Mouse (Mus musculus): ENCODE data around the gene Kcnk5. TPM values are rescaled to one million over a fixed set of nuclear protein-coding genes. Genes with fewer than 3 reads are reported as not detected.

Gene Kcnk5
- polyA plus RNA-seq, 1 experiment from 2014 or later = 5.2 TPM

DNA sequence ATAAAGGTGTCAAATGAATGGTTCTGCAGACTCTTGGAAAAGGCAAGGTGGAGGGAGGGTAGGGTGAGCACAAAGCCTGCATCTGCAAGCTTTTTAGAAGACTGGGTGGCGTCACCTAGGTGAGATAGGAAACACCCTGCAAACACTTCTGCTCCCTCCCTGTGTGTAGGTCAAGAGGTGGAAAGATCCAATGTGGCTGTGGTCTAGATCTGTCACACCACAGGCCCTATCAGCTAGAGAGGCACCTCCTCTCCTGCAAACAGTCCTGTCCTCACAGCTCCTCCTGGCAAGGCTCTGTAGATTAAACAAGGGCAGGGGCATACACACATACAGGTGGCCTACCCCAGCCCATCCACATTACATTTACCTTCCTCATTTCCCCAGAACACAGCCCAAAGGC is 13.1 kb downstream of the Kcnk5 start:
- Histone ChIP-seq H3K9me3 (ENCODE audit: low read length) (no peaks in the 10 kb centered on the region), H3K36me3 (ENCODE audit: insufficient read depth, low read length) (no peaks in the 10 kb centered on the region), H3K4me2 (replicated peaks; ENCODE audit: low read depth, low read length) (no peak overlapping the region), H3K27me3 (replicated peaks; ENCODE audit: insufficient read depth, low read length) (no peaks in the 10 kb centered on the region), H3K27ac (ENCODE audit: low read length) (no peak overlapping the region), H3K4me3 (ENCODE audit: low read depth, low read length) (no peak overlapping the region), H3K9ac (replicated peaks; ENCODE audit: low read depth) (no peak overlapping the region), H3K4me1 (ENCODE audit: insufficient read depth, low read depth, low read length) (peaks cover 33% of the 10 kb centered on the region; the same call in 1 of the 2 replicates)
- ATAC-seq (no peak), DNase-seq (ENCODE audit: low spot score) (no peak)
- 79% methylated on average over 1 of the region's 1 CpGs for WGBS
- TF ChIP-seq EP300 (IDR thresholded peaks at IDR 0.05) = no peak
- no peak for TF ChIP-seq CTCF (IDR thresholded peaks at IDR 0.05)

GRCm38 (mm10) chr14:20168054-20168453 is 13.6 kb downstream of the Kcnk5 start:
- no peak for ATAC-seq
- Histone ChIP-seq H3K36me3 (ENCODE audit: insufficient read depth, low read length) (no peaks in the 10 kb centered on the region), H3K4me2 (replicated peaks; ENCODE audit: low read depth, low read length) (no peak overlapping the region), H3K27ac (ENCODE audit: low read length) (no peak overlapping the region), H3K9ac (replicated peaks; ENCODE audit: low read depth) (no peak overlapping the region), H3K9me3 (ENCODE audit: low read length) (no peaks in the 10 kb centered on the region), H3K4me3 (ENCODE audit: low read depth, low read length) (no peak overlapping the region), H3K4me1 (ENCODE audit: insufficient read depth, low read depth, low read length) (peaks cover 36% of the 10 kb centered on the region; the same call in 1 of the 2 replicates), H3K27me3 (replicated peaks; ENCODE audit: insufficient read depth, low read length) (no peaks in the 10 kb centered on the region)
- TF ChIP-seq CTCF (IDR thresholded peaks at IDR 0.05) = no peak
- TF ChIP-seq EP300 (IDR thresholded peaks at IDR 0.05) = no peak
- no peak for DNase-seq (ENCODE audit: low spot score)
- WGBS = 95% methylated on average over 2 of the region's 2 CpGs

DNA sequence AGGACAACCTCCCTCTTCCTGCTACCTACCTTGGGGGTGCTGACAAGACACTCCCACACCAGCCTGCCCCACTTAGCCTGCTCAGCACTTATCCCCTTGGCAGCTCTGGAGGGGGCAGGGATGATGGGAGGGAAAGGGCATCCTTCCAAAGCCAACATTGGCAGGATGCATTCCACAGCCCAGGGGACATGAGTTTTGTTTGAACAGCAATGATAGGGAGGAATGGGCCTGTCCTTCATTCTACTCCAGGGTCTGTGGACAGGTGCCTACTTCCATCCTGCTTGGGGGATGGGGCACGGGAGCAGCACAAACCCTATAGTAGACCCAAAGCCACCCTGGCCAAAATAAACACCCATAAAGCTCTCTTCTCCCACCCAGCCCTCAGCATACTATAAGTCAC is 16.2 kb downstream of the Kcnk5 start:
- H3K36me3 ChIP-seq (ENCODE audit: insufficient read depth, low read length) = no peaks in the 10 kb centered on the region
- no peak overlapping the region for H3K9ac ChIP-seq (replicated peaks; ENCODE audit: low read depth)
- H3K4me3 ChIP-seq (ENCODE audit: low read depth, low read length) = no peak overlapping the region
- peak; percentile 48 for DNase-seq (ENCODE audit: low spot score)
- H3K4me2 ChIP-seq (replicated peaks; ENCODE audit: low read depth, low read length) = no peak overlapping the region
- WGBS = 46% methylated on average over 1 of the region's 1 CpGs
- peaks cover 26% of the 10 kb centered on the region; the same call in 1 of the 2 replicates for H3K4me1 ChIP-seq (ENCODE audit: insufficient read depth, low read depth, low read length)
- ATAC-seq = peak; percentile 68
- no peak overlapping the region for H3K27ac ChIP-seq (ENCODE audit: low read length)
- H3K27me3 ChIP-seq (replicated peaks; ENCODE audit: insufficient read depth, low read length) = no peaks in the 10 kb centered on the region
- no peak for TF ChIP-seq CTCF (IDR thresholded peaks at IDR 0.05)
- no peak for TF ChIP-seq EP300 (IDR thresholded peaks at IDR 0.05)
- no peaks in the 10 kb centered on the region for H3K9me3 ChIP-seq (ENCODE audit: low read length)

DNA sequence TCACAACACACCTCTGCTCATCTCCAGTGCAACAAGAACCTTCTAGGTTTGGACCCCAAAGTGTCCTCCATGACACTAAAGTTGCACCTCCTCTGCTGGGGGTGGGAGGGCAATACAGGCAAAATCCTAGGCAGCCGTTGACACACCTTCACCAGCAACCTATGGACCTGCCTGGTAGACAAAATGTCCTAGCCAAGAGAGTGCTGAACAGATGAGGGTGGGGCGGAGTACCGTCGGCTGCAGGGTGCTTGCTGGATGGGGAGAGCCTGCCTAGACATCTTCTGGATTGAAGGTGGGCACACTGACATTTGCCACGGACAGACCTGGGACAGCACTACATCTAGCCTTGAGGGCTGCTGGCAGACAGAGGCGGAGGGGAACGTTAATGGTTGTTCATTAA is 17.2 kb downstream of the Kcnk5 start:
- H3K27me3 ChIP-seq (replicated peaks; ENCODE audit: insufficient read depth, low read length) = no peaks in the 10 kb centered on the region
- H3K27ac ChIP-seq (ENCODE audit: low read length) = no peak overlapping the region
- peaks cover 30% of the 10 kb centered on the region; the same call in 1 of the 2 replicates for H3K4me1 ChIP-seq (ENCODE audit: insufficient read depth, low read depth, low read length)
- H3K4me3 ChIP-seq (ENCODE audit: low read depth, low read length) = no peak overlapping the region
- no peaks in the 10 kb centered on the region for H3K36me3 ChIP-seq (ENCODE audit: insufficient read depth, low read length)
- ATAC-seq = no peak
- no peak for DNase-seq (ENCODE audit: low spot score)
- no peak overlapping the region for H3K4me2 ChIP-seq (replicated peaks; ENCODE audit: low read depth, low read length)
- TF ChIP-seq EP300 (IDR thresholded peaks at IDR 0.05) (no peak), CTCF (IDR thresholded peaks at IDR 0.05) (no peak)
- 61% methylated on average over 7 of the region's 7 CpGs for WGBS
- H3K9ac ChIP-seq (replicated peaks; ENCODE audit: low read depth) = no peak overlapping the region
- no peaks in the 10 kb centered on the region for H3K9me3 ChIP-seq (ENCODE audit: low read length)

DNA sequence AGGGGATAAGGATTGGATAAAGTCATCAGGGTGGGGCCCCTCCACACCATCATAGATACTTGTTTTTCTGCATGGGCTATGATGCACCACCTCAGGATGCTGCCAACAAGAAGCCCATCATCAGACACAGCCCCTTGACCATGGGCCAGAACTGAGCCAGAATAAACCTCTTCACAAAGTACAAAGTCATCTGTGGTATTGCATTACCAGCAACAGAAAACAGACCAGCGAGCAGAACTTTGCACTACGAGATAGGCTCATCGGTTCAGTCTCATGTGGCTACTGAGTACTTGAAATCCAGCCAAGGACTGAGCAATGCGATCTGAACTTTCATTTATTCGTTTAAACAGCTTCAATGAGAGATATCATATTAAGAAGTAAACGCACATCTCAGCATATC is 18.9 kb downstream of the Kcnk5 start:
- 34% methylated on average over 6 of the region's 6 CpGs for WGBS
- H3K9me3 ChIP-seq (ENCODE audit: low read length) = no peaks in the 10 kb centered on the region
- no peak overlapping the region for H3K4me3 ChIP-seq (ENCODE audit: low read depth, low read length)
- ATAC-seq (no peak), DNase-seq (ENCODE audit: low spot score) (peak; percentile 52)
- no peak overlapping the region for H3K4me2 ChIP-seq (replicated peaks; ENCODE audit: low read depth, low read length)
- H3K9ac ChIP-seq (replicated peaks; ENCODE audit: low read depth) = no peak overlapping the region
- H3K27ac ChIP-seq (ENCODE audit: low read length) = no peak overlapping the region
- TF ChIP-seq EP300 (IDR thresholded peaks at IDR 0.05) (no peak), CTCF (IDR thresholded peaks at IDR 0.05) (no peak)
- H3K36me3 ChIP-seq (ENCODE audit: insufficient read depth, low read length) = no peaks in the 10 kb centered on the region
- H3K4me1 ChIP-seq (ENCODE audit: insufficient read depth, low read depth, low read length) = peaks cover 30% of the 10 kb centered on the region; the same call in 1 of the 2 replicates
- no peaks in the 10 kb centered on the region for H3K27me3 ChIP-seq (replicated peaks; ENCODE audit: insufficient read depth, low read length)

GRCm38 (mm10) chr14:20158727-20159681 is 22.6 kb downstream of the Kcnk5 start:
- H3K27ac ChIP-seq (ENCODE audit: low read length) = no peak overlapping the region
- H3K4me3 ChIP-seq (ENCODE audit: low read depth, low read length) = no peak overlapping the region
- no peak overlapping the region for H3K4me2 ChIP-seq (replicated peaks; ENCODE audit: low read depth, low read length)
- WGBS = 34% methylated on average over 8 of the region's 8 CpGs
- no peaks in the 10 kb centered on the region for H3K36me3 ChIP-seq (ENCODE audit: insufficient read depth, low read length)
- DNase-seq (ENCODE audit: low spot score) = peak; percentile 41
- H3K27me3 ChIP-seq (replicated peaks; ENCODE audit: insufficient read depth, low read length) = no peaks in the 10 kb centered on the region
- no peaks in the 10 kb centered on the region for H3K9me3 ChIP-seq (ENCODE audit: low read length)
- TF ChIP-seq EP300 (IDR thresholded peaks at IDR 0.05) (no peak), CTCF (IDR thresholded peaks at IDR 0.05) (no peak)
- H3K9ac ChIP-seq (replicated peaks; ENCODE audit: low read depth) = no peak overlapping the region
- peaks cover 9% of the 10 kb centered on the region; the same call in 1 of the 2 replicates for H3K4me1 ChIP-seq (ENCODE audit: insufficient read depth, low read depth, low read length)
- peak; percentile 62 for ATAC-seq
